In the genomic region with DNA sequence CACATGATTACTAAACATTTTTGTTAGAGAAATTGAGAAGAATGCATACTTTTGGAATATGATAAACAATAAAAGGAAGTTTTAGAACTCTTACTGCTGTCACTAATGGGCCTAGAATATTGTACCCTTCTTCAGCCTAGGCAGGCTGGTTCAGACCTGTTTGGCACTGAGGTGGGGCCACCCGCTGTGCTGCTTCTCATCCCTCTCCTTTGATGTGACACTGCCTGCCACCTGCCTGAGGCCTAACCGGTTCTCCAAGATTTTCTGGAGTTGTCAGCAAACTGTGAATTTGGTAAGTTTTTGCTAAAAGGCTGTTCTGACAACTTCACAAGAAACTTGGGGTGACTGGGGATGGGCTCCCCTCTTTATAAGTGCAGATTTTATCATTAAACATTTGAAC, we compare ENCODE assay signal across 29 mouse cellular contexts.
A peak's percentile ranks its signal among the peaks of the same experiment; 100 is the strongest.
DNase-seq lines count a peak whose midpoint lies in the region; ATAC-seq and TF ChIP-seq lines count a peak whose summit lies in the region.
"Had no signal": no experiment of that assay in that cellular context is flagged by ENCODE, and none has a peak within 500 bp of the region (broad histone marks: within the 10 kb centered on the region; RNA-seq: fewer than 3 reads in every experiment).

No protein-coding gene starts in this region.

- no peaks in the 10 kb centered on the region for H3K27me3 ChIP-seq in lung, embryonic 14.5 days (ENCODE audit: insufficient read depth, low read length)
- no peaks in the 10 kb centered on the region for H3K27me3 ChIP-seq in embryonic facial prominence, embryonic 11.5 days (ENCODE audit: control insufficient read depth, insufficient read depth, low read length)
- no peaks in the 10 kb centered on the region for H3K27me3 ChIP-seq in limb, embryonic 10.5 days (ENCODE audit: low read depth, poor library complexity, severe bottlenecking)
- H3K27me3 ChIP-seq: hindbrain, embryonic 12.5 days; intestine, embryonic 15.5 days; limb, embryonic 13.5 days; liver, embryonic 12.5 days; stomach, embryonic 15.5 days had no signal

- H3K9ac ChIP-seq in lung, embryonic 14.5 days: no peak overlapping the region
- no peak overlapping the region for H3K9ac ChIP-seq in embryonic facial prominence, embryonic 11.5 days (replicated peaks; ENCODE audit: low read length)
- H3K9ac ChIP-seq: forebrain, postnatal 0 days; hindbrain, embryonic 12.5 days; intestine, embryonic 15.5 days; limb, embryonic 13.5 days; liver, embryonic 12.5 days; stomach, embryonic 15.5 days had no signal

- peak; percentile 35 to 54 for DNase-seq in cerebellum, postnatal 14 days
- DNase-seq in lung, embryonic 14.5 days: peak; percentile 8
- DNase-seq in lung, adult 18-20 months: no peak
- peak; percentile 22 for DNase-seq in embryonic facial prominence, embryonic 11.5 days (ENCODE audit: low spot score)
- DNase-seq in limb, embryonic 10.5 days (ENCODE audit: low spot score): peak; percentile 35
- DNase-seq in kidney, adult 18-20 months: no peak
- DNase-seq in frontal cortex, postnatal 14 days (ENCODE audit: low spot score in 2 of 2): no peak
- DNase-seq: adrenal gland, adult 2 months; forebrain, postnatal 0 days; gastrocnemius, postnatal 25 days; heart, postnatal 36 days; kidney, adult 8-10 months; layer of hippocampus, adult 9-11 months; lung, adult 2 months; lung, postnatal 14 days; midbrain, embryonic 14.5 days; retina, postnatal 1 day; right cerebral cortex, postnatal 14 days had no signal

- H3K4me1 ChIP-seq in lung, embryonic 14.5 days (ENCODE audit: insufficient read depth): no peaks in the 10 kb centered on the region
- H3K4me1 ChIP-seq in embryonic facial prominence, embryonic 11.5 days (ENCODE audit: control insufficient read depth, insufficient read depth, low read length): no peaks in the 10 kb centered on the region
- H3K4me1 ChIP-seq in limb, embryonic 10.5 days: no peaks in the 10 kb centered on the region
- H3K4me1 ChIP-seq: hindbrain, embryonic 12.5 days; intestine, embryonic 15.5 days; limb, embryonic 13.5 days; liver, embryonic 12.5 days; stomach, embryonic 15.5 days had no signal

- H3K9me3 ChIP-seq in lung, embryonic 14.5 days (ENCODE audit: low read depth, low read length): no peaks in the 10 kb centered on the region
- no peaks in the 10 kb centered on the region for H3K9me3 ChIP-seq in embryonic facial prominence, embryonic 11.5 days (replicated peaks; ENCODE audit: control insufficient read depth, low read length)
- no peaks in the 10 kb centered on the region for H3K9me3 ChIP-seq in limb, embryonic 10.5 days (replicated peaks)
- H3K9me3 ChIP-seq: hindbrain, embryonic 12.5 days; intestine, embryonic 15.5 days; limb, embryonic 13.5 days; liver, embryonic 12.5 days; stomach, embryonic 15.5 days had no signal

- ATAC-seq in cerebellum, adult (ENCODE audit: insufficient number of reproducible peaks, low FRiP score, low TSS enrichment): no peak
- ATAC-seq in lung, embryonic 14.5 days (ENCODE audit: insufficient read depth): peak; percentile 56; the same call in 1 of the 2 replicates
- ATAC-seq in embryonic facial prominence, embryonic 11.5 days (replicated peaks; ENCODE audit: insufficient number of reproducible peaks, low FRiP score, low TSS enrichment, low read depth): peak; percentile 75; the same call in 1 of the 2 replicates
- ATAC-seq: activated CD4-positive, CD25-positive, alpha-beta regulatory T cell, adult 4 months; forebrain, postnatal 0 days; hindbrain, postnatal 0 days; intestine, embryonic 15.5 days; liver, embryonic 12.5 days had no signal

- 20% methylated on average over 2 of the region's 2 CpGs for WGBS in lung, embryonic 14.5 days
- WGBS in embryonic facial prominence, embryonic 11.5 days: 42% methylated on average over 2 of the region's 2 CpGs
- 15% methylated on average over 2 of the region's 2 CpGs for WGBS in limb, embryonic 10.5 days

- no peak overlapping the region for H3K4me2 ChIP-seq in lung, embryonic 14.5 days
- H3K4me2 ChIP-seq in embryonic facial prominence, embryonic 11.5 days (ENCODE audit: low read depth, low read length): no peak overlapping the region
- H3K4me2 ChIP-seq: heart, embryonic 11.5 days; hindbrain, embryonic 12.5 days; intestine, embryonic 15.5 days; limb, embryonic 13.5 days; liver, embryonic 12.5 days; stomach, embryonic 15.5 days had no signal

- H3K36me3 ChIP-seq in lung, embryonic 14.5 days (ENCODE audit: insufficient read depth): no peaks in the 10 kb centered on the region
- H3K36me3 ChIP-seq in embryonic facial prominence, embryonic 11.5 days (replicated peaks; ENCODE audit: control insufficient read depth, insufficient read depth, low read depth, low read length): no peaks in the 10 kb centered on the region
- H3K36me3 ChIP-seq in limb, embryonic 10.5 days: no peaks in the 10 kb centered on the region
- H3K36me3 ChIP-seq: hindbrain, embryonic 12.5 days; intestine, embryonic 15.5 days; limb, embryonic 13.5 days; liver, embryonic 12.5 days; stomach, embryonic 15.5 days had no signal

- no peak for TF ChIP-seq CTCF in lung, embryonic 14.5 days (IDR thresholded peaks at IDR 0.05; ENCODE audit: low read depth)

- no peak overlapping the region for H3K27ac ChIP-seq in lung, embryonic 14.5 days (ENCODE audit: low read depth)
- no peak overlapping the region for H3K27ac ChIP-seq in embryonic facial prominence, embryonic 11.5 days (replicated peaks; ENCODE audit: low read depth, low read length)
- no peak overlapping the region for H3K27ac ChIP-seq in limb, embryonic 10.5 days
- H3K27ac ChIP-seq: hindbrain, embryonic 12.5 days; hindbrain, postnatal 0 days; intestine, embryonic 15.5 days; kidney, postnatal 0 days; limb, embryonic 13.5 days; liver, embryonic 12.5 days; stomach, embryonic 15.5 days had no signal

- H3K4me3 ChIP-seq in lung, embryonic 14.5 days (ENCODE audit: low read depth, low read length): no peak overlapping the region
- H3K4me3 ChIP-seq in embryonic facial prominence, embryonic 11.5 days (ENCODE audit: low read depth, low read length): no peak overlapping the region
- no peak overlapping the region for H3K4me3 ChIP-seq in limb, embryonic 10.5 days
- H3K4me3 ChIP-seq: erythroblast, embryonic 14.5 days; hindbrain, embryonic 12.5 days; intestine, embryonic 15.5 days; limb, embryonic 13.5 days; liver, embryonic 12.5 days; stomach, embryonic 15.5 days had no signal

Comparison
In these comparisons a context has a peak if more than half of its experiments do, and no peak if none do; other contexts are left out.
1. DNase-seq: peak in cerebellum, postnatal 14 days (2 of 2), lung, embryonic 14.5 days (single experiment), embryonic facial prominence, embryonic 11.5 days (single experiment) and limb, embryonic 10.5 days (single experiment); none in lung, adult 18-20 months (0 of 2), kidney, adult 18-20 months (single experiment) and frontal cortex, postnatal 14 days (0 of 2).